Mouse (Mus musculus) thymus, adult 2 months (tissue): Measurements from ENCODE around the gene Tarbp2. TPM values are rescaled to one million over a fixed set of nuclear protein-coding genes. Genes with fewer than 3 reads are reported as not detected.

Experiments
- DNase-seq: peaks from one replicate; pipeline ENCODE4 v3.0.0; 2021
- H3K27ac ChIP-seq: fragments of 200-500 bp; 2 replicates; pipeline ENCODE4 v1.5.1; 2012; ENCODE audit warnings: low read length, control low read depth; ENCODE audit not compliant: control insufficient read depth, insufficient read depth
- H3K27me3 ChIP-seq: fragments of 200-500 bp; 2 replicates; pipeline ENCODE4 v1.6.1; 2012; ENCODE audit warnings: mild to moderate bottlenecking, low read length, moderate library complexity, mixed read lengths; ENCODE audit not compliant: control insufficient read depth, insufficient read depth
- H3K36me3 ChIP-seq: fragments of 200-500 bp; 2 replicates; pipeline ENCODE4 v1.6.1; 2012; ENCODE audit warnings: mild to moderate bottlenecking, low read length, moderate library complexity; ENCODE audit not compliant: control insufficient read depth, insufficient read depth
- H3K4me1 ChIP-seq: fragments of 200-500 bp; replicated peaks from 2 replicates; pipeline ENCODE4 v1.6.1; 2012; ENCODE audit warnings: low read length; ENCODE audit not compliant: control insufficient read depth, insufficient read depth
- H3K4me3 ChIP-seq: fragments of 200-500 bp; 2 replicates; pipeline ENCODE4 v1.5.1; 2012; ENCODE audit warnings: mild to moderate bottlenecking, low read length, control low read depth, moderate library complexity; ENCODE audit not compliant: control insufficient read depth, insufficient read depth
- CTCF ChIP-seq: fragments of 200-500 bp; IDR thresholded peaks from 2 replicates; pipeline ENCODE4 v1.5.1; 2012; ENCODE audit warnings: mild to moderate bottlenecking, control low read depth, low read length, moderate library complexity, borderline replicate concordance; ENCODE audit not compliant: control insufficient read depth, poor library complexity, insufficient read depth; ENCODE audit errors: extremely low read depth
- POLR2A ChIP-seq: fragments of 200-500 bp; IDR thresholded peaks from 2 replicates; pipeline ENCODE4 v1.6.1; 2012; ENCODE audit warnings: mild to moderate bottlenecking, low read length, control low read depth, moderate library complexity; ENCODE audit not compliant: control insufficient read depth, poor library complexity, insufficient read depth; ENCODE audit errors: extremely low read depth
- WGBS: fragments of 180-500 bp; shearing (Covaris S2); methylation state at CpG from one replicate; pipeline ENCODE4 v1.1.7; 2018; 5-methylcytosine and 5-hydroxymethylcytosine counted together
- polyA plus RNA-seq: library from polyadenylated mRNA; depleted of rRNA; stranded (reverse); fragments of >200 nt; gene quantifications from 2 replicates; pipeline ENCODE4 v1.2.3, GENCODE M21; 2012; rRNA removed

Gene Tarbp2
- polyA plus RNA-seq, 1 experiment = 166 TPM

GRCm38 (mm10) chr15:102563681-102564080 lies 45.7 kb downstream of the Tarbp2 start:
- 98% methylated on average over 5 of the region's 5 CpGs for WGBS
- H3K27me3 ChIP-seq = no peaks in the 10 kb centered on the region
- no peak for DNase-seq
- no peaks in the 10 kb centered on the region for H3K4me1 ChIP-seq
- H3K27ac ChIP-seq = no peak overlapping the region
- H3K36me3 ChIP-seq = peaks cover 11% of the 10 kb centered on the region
- no peak for TF ChIP-seq CTCF
- no peak for TF ChIP-seq POLR2A
- H3K4me3 ChIP-seq = no peak overlapping the region

GRCm38 (mm10) chr15:102567849-102568248 lies 49.9 kb downstream of the Tarbp2 start:
- Histone ChIP-seq H3K27ac (no peak overlapping the region), H3K4me3 (no peak overlapping the region), H3K27me3 (no peaks in the 10 kb centered on the region), H3K36me3 (peaks cover 6% of the 10 kb centered on the region), H3K4me1 (no peaks in the 10 kb centered on the region)
- DNase-seq = no peak
- WGBS = 57% methylated on average over 2 of the region's 2 CpGs
- TF ChIP-seq CTCF (no peak), POLR2A (no peak)

- H3K4me1 ChIP-seq = no peaks in the 10 kb centered on the region
- H3K27ac ChIP-seq = no peak overlapping the region
- H3K27me3 ChIP-seq = no peaks in the 10 kb centered on the region
- 94% methylated on average over 3 of the region's 3 CpGs for WGBS
- TF ChIP-seq POLR2A = no peak
- no peak for TF ChIP-seq CTCF
- no peak for DNase-seq
- H3K36me3 ChIP-seq = no peaks in the 10 kb centered on the region
- H3K4me3 ChIP-seq = no peak overlapping the region
Measured at GRCm38 (mm10) chr15:102572081-102572480, 54.1 kb downstream of the Tarbp2 start.

Other genes with a start within 250 kb of the Tarbp2 start
- 0.30 and 0.31 TPM in 2 replicates for gene Gm9918, start 247.6 kb upstream of the Tarbp2 start, polyA plus RNA-seq
- 87.9 and 92.5 TPM in 2 replicates for gene Mfsd5, start 238.7 kb upstream of the Tarbp2 start, polyA plus RNA-seq
- gene Espl1, start 221.9 kb upstream of the Tarbp2 start, polyA plus RNA-seq = 51.5 and 55.6 TPM in 2 replicates
- 76.0 and 93.2 TPM in 2 replicates for gene Pfdn5, start 192.1 kb upstream of the Tarbp2 start, polyA plus RNA-seq
- gene Myg1, start 186.5 kb upstream of the Tarbp2 start, polyA plus RNA-seq = 104 and 105 TPM in 2 replicates
- 106 and 107 TPM in 2 replicates for gene Aaas, start 167.4 kb upstream of the Tarbp2 start, polyA plus RNA-seq
- 0.13 and 0.23 TPM in 2 replicates for gene Sp7, start 151.0 kb upstream of the Tarbp2 start, polyA plus RNA-seq
- 45.0 and 52.1 TPM in 2 replicates for gene Sp1, start 112.0 kb upstream of the Tarbp2 start, polyA plus RNA-seq
- 0.65 and 1.7 TPM in 2 replicates for gene Amhr2, start 72.8 kb upstream of the Tarbp2 start, polyA plus RNA-seq
- 109 and 123 TPM in 2 replicates for gene Prr13, start 59.2 kb upstream of the Tarbp2 start, polyA plus RNA-seq
- 846 and 935 TPM in 2 replicates for gene Pcbp2, start 47.7 kb upstream of the Tarbp2 start, polyA plus RNA-seq
- not detected in 2 replicates for gene Gm10337, start 14.5 kb upstream of the Tarbp2 start, polyA plus RNA-seq
- gene Map3k12, start 1.1 kb upstream of the Tarbp2 start, polyA plus RNA-seq = 11.3 and 12.7 TPM in 2 replicates
- gene Npff, start 6.8 kb downstream of the Tarbp2 start, polyA plus RNA-seq = 10.8 and 11.7 TPM in 2 replicates
- not detected in 2 replicates for gene Gm28047, start 106.9 kb downstream of the Tarbp2 start, polyA plus RNA-seq
- gene Atf7, start 107.3 kb downstream of the Tarbp2 start, polyA plus RNA-seq = 129 and 140 TPM in 2 replicates
- gene Atp5g2, start 154.2 kb downstream of the Tarbp2 start, polyA plus RNA-seq = 378 and 434 TPM in 2 replicates
- 74.7 and 77.5 TPM in 2 replicates for gene Calcoco1, start 204.0 kb downstream of the Tarbp2 start, polyA plus RNA-seq